Mouse (Mus musculus) heart, adult 2 months (tissue): ENCODE results near the gene Defa23. TPM values are rescaled to one million over a fixed set of nuclear protein-coding genes. Genes with fewer than 3 reads are reported as not detected.
"Not testable (repeated sequence)": the region's sequence is repeated elsewhere in the genome, so short reads cannot be mapped to it uniquely, and the experiment has no call there.

Source experiments
- DNase-seq, 2 experiments: peaks; one replicate each; pipeline ENCODE4 v3.0.0; 2021
- H3K27ac ChIP-seq: fragments of 200-600 bp; 2 replicates; pipeline ENCODE4 v1.8.1; 2022
- H3K27me3 ChIP-seq: fragments of 200-500 bp; 2 replicates; pipeline ENCODE4 v1.6.1; 2012; ENCODE audit warnings: mild to moderate bottlenecking, low read length, inconsistent platforms, mixed read lengths; ENCODE audit not compliant: control insufficient read depth, insufficient read depth
- H3K36me3 ChIP-seq: fragments of 200-500 bp; 2 replicates; pipeline ENCODE4 v1.6.1; 2012; ENCODE audit warnings: low read length, inconsistent platforms; ENCODE audit not compliant: control insufficient read depth, insufficient read depth
- H3K4me1 ChIP-seq: fragments of 200-500 bp; 2 replicates; pipeline ENCODE4 v1.6.1; 2011; ENCODE audit warnings: low read length; ENCODE audit not compliant: control insufficient read depth, insufficient read depth
- H3K4me3 ChIP-seq: fragments of 200-600 bp; 2 replicates; pipeline ENCODE4 v1.8.1; 2022
- H3K79me2 ChIP-seq: fragments of 200-500 bp; replicated peaks from 2 replicates; pipeline ENCODE4 v1.6.1; 2012; ENCODE audit warnings: mild to moderate bottlenecking, inconsistent platforms, low read length, moderate library complexity, mixed read lengths; ENCODE audit not compliant: control insufficient read depth, insufficient read depth
- H3K9ac ChIP-seq: fragments of 200-500 bp; 2 replicates; pipeline ENCODE4 v1.6.1; 2012; ENCODE audit warnings: low read depth, mild to moderate bottlenecking, control low read depth, inconsistent platforms, low read length, mixed read lengths
- CTCF ChIP-seq: fragments of 200-600 bp; IDR thresholded peaks from 2 replicates; pipeline ENCODE4 v1.8.1; 2022; ENCODE audit warnings: antibody characterized with exemption, mild to moderate bottlenecking, moderate library complexity
- EP300 ChIP-seq: fragments of 200-500 bp; IDR thresholded peaks from 2 replicates; pipeline ENCODE4 v1.6.1; 2011; ENCODE audit warnings: low read depth, low read length, control low read depth; ENCODE audit not compliant: insufficient read depth
- POLR2A ChIP-seq: fragments of 200-500 bp; IDR thresholded peaks from 2 replicates; pipeline ENCODE4 v1.6.1; 2011; ENCODE audit warnings: mild to moderate bottlenecking, low read depth, low read length, control low read depth; ENCODE audit not compliant: insufficient read depth
- WGBS: fragments of 180-500 bp; shearing (Covaris S2); methylation state at CpG from one replicate; pipeline ENCODE4 v1.1.7; 2018; 5-methylcytosine and 5-hydroxymethylcytosine counted together
- intact Hi-C: fragments of 180-260 bp; cut with DNase I; formaldehyde crosslinking; loops from one replicate; pipeline ENCODE4 v1.15.1; 2025
- long read RNA-seq: library from polyadenylated mRNA; stranded (forward); transcript quantifications from one replicate; pipeline ENCODE4 v2.0.0, GENCODE M21; 2021
- polyA plus RNA-seq: library from polyadenylated mRNA; depleted of rRNA; stranded (reverse); fragments of >200 nt; gene quantifications from 2 replicates; pipeline ENCODE4 v1.2.3, GENCODE M21; 2012; rRNA removed
- total RNA-seq, 2 experiments: library from RNA; stranded (reverse); gene quantifications; 2 replicates each; pipeline ENCODE4 v1.2.3; 2021

Gene Defa23
- total RNA-seq (not detected), polyA plus RNA-seq (0.88 TPM in 1 of 2 replicates, not detected in the other)
- long read RNA-seq = 0 reads

DNA sequence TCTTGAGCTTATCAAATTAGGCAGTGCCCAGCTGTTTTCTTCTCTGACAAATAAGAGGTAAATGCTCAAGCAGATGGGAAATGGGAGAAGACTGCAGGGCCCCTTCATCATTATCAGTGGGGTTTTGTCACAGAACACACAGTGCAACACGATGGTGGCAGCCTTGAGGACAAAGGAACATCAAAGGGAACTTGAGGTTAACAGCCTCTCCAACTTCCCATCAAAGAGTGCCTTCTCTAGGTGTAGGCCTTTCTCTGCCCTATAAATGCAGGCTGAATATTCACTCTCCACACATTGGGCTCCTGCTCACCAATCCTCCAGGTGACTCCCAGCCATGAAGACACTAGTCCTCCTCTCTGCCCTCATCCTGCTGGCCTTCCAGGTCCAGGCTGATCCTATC is at the start of gene Defa23:
Gene Defa23 (plus strand): TSS at position 301 of the 400 bp plus-strand sequence.
- H3K27me3 ChIP-seq, H3K4me3 ChIP-seq, H3K4me1 ChIP-seq, DNase-seq, H3K27ac ChIP-seq, H3K79me2 ChIP-seq, H3K36me3 ChIP-seq, H3K9ac ChIP-seq, intact Hi-C loops: not testable (repeated sequence)
- WGBS = no CpG with 5 or more reads among the region's 1 CpGs

DNA sequence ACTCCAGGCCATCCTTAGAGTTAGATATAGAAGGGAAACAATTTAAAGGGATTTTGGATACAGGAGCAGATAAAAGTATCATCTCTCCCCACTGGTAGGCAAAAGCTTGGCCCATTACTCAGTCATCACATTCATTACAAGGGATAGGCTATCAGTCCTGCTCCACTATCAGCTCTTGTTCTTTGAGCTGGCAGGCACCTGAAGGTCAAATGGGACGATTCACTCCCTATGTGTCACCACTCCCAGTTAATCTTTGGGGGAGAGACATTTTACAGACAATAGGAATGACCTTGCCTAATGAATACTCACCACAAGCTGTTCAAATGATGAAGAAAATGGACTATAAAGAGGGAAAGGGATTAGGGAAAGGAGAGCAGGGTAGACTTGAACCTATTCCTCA is 48.0 kb upstream of the Defa23 start:
- Histone ChIP-seq H3K79me2 (no peaks in the 10 kb centered on the region), H3K27ac (no peak overlapping the region), H3K9ac (no peak overlapping the region), H3K4me3 (no peak overlapping the region), H3K27me3 (no peaks in the 10 kb centered on the region), H3K36me3 (no peaks in the 10 kb centered on the region), H3K4me1 (no peaks in the 10 kb centered on the region)
- TF ChIP-seq EP300 (no peak), POLR2A (no peak), CTCF (no peak)
- WGBS = 6% methylated on average over 1 of the region's 1 CpGs
- intact Hi-C loops = no loop called here
- no peak for DNase-seq

DNA sequence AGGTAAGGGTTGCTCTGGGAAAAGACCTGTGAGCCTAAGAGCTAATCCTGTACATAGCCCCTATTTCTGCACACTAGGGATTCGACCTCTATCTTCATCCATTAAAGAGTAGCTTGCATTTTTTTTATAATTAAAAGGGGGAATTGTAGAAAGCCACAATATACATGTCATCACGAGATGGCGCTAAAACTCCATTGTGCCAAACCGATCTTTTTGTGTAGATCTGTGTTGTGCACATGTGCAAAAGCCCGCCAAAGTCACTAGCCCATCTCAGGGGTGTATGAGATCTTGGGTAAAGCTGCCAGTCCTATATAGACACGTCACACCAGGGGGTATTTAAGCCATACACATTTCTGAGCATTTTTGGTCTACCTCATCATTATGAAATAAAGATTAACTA is 46.3 kb upstream of the Defa23 start:
- H3K79me2 ChIP-seq, H3K9ac ChIP-seq, DNase-seq, intact Hi-C loops, H3K27me3 ChIP-seq, H3K4me1 ChIP-seq, H3K27ac ChIP-seq, H3K36me3 ChIP-seq, H3K4me3 ChIP-seq: not testable (repeated sequence)
- WGBS = 37% methylated on average over 6 of the region's 6 CpGs
- TF ChIP-seq CTCF = peak; percentile 31; the same call in 1 of the 2 replicates

DNA sequence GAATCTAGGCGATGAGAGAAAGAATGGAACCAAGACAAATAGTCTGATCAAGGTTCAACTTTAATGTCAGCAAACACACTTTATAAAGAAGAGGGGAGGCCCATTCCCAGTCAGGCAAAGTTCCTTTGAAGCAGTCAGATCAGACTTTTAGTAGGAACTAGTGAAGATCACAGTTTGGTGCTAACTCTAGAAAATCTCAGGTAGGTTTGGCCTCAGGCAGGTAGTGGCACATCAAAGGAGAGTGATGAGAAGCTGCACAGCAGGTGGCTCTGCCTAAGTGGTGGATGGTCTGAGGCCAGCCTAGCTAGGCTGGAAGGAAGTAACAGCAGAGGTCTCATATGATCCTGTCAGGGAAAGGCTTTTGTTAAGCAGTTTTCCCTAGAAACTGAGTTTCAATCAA is 44.3 kb upstream of the Defa23 start:
- H3K27me3 ChIP-seq, DNase-seq, H3K79me2 ChIP-seq, H3K9ac ChIP-seq, H3K4me1 ChIP-seq, H3K4me3 ChIP-seq, H3K36me3 ChIP-seq, H3K27ac ChIP-seq: not testable (repeated sequence)
- intact Hi-C loops = loop anchor here (2.0 kb wide), 1 partner anchor 14 kb away; no protein-coding TSS in a partner anchor
- 50% methylated on average over 1 of the region's 1 CpGs for WGBS

DNA sequence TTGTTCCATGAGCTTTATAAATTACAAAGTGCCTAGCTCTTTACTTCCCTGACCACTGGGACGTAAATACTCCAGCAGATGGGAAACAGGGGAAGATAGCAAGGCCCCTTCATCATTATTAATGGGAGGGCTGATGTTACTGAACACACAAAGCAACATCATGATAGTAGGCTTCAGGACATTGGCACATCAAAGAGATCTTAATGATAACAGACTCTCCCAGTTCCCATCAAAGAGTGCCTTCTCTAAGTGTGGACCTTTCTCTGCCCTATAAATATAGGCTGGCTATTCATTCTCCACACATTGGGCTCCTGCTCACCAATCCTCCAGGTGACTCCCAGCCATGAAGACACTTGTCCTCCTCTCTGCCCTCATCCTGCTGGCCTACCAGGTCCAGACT is 29.6 kb upstream of the Defa23 start, which contains the start of gene Defa21:
Gene Defa21 (plus strand): TSS at position 301 of the 400 bp plus-strand sequence.
- H3K4me3 ChIP-seq, DNase-seq, H3K9ac ChIP-seq, H3K79me2 ChIP-seq, H3K4me1 ChIP-seq, H3K36me3 ChIP-seq, H3K27ac ChIP-seq, H3K27me3 ChIP-seq, intact Hi-C loops: not testable (repeated sequence)
- WGBS = no CpG with 5 or more reads among the region's 1 CpGs

DNA sequence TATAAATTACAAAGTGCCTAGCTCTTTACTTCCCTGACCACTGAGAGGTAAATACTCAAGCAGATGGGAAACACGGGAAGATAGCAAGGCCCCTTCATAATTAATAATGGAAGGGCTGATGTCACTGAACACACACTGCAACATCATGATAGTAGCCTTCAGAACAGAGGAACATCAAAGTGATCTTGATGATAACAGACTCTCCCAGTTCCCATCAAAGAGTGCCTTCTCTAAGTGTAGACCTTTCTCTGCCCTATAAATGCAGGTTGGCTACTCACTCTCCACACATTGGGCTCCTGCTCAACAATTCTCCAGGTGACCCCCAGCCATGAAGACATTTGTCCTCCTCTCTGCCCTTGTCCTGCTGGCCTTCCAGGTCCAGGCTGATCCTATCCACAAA is 9.9 kb downstream of the Defa23 start, which contains the start of gene Defa35:
Gene Defa35 (plus strand): TSS at position 301 of the 400 bp plus-strand sequence.
- H3K4me3 ChIP-seq, H3K27me3 ChIP-seq, H3K9ac ChIP-seq, DNase-seq, H3K27ac ChIP-seq, H3K79me2 ChIP-seq, intact Hi-C loops, H3K36me3 ChIP-seq, H3K4me1 ChIP-seq: not testable (repeated sequence)
- WGBS = 48% methylated on average over 1 of the region's 1 CpGs

DNA sequence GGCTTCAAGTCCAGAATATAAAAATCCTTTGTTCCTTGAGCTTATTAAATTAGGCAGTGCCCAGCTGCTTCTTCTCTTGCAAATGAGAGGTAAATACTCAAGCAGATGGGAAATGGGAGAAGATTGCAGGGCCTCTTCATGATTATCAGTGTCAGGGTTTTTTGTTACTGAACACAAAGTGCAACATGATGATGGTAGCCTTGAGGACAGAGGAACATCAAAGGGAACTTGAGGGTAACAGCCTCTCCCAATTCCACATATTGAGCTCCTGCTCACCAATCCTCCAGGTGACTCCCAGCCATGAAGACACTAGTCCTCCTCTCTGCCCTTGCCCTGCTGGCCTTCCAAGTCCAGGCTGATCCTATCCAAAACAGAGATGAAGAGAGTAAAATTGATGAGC is 29.3 kb downstream of the Defa23 start, which contains the start of gene Defa25:
Gene Defa25 (plus strand): TSS at position 301 of the 400 bp plus-strand sequence.
- DNase-seq, H3K36me3 ChIP-seq, H3K9ac ChIP-seq, H3K4me1 ChIP-seq, H3K4me3 ChIP-seq, intact Hi-C loops, H3K27ac ChIP-seq, H3K27me3 ChIP-seq, H3K79me2 ChIP-seq: not testable (repeated sequence)
